Mouse (Mus musculus) cerebral cortex, adult 2 months (tissue): ENCODE results near the gene Sfxn5.

Experiments
- whole genome bisulfite sequencing: fragments of 180-500 bp; shearing (Covaris S2); methylation state at CpG from one replicate; pipeline ENCODE4 v1.1.7; 2018; 5-methylcytosine and 5-hydroxymethylcytosine counted together

The Sfxn5 gene

GRCm38 (mm10) chr6:85286283-85287047 lies 46.8 kb downstream of the Sfxn5 start:
- WGBS, result 47% methylated on average over 13 of the region's 13 CpGs

GRCm38 (mm10) chr6:85280871-85281270 lies 52.4 kb downstream of the Sfxn5 start:
- 49% methylated on average over 14 of the region's 14 CpGs for WGBS

- 43% methylated on average over 8 of the region's 8 CpGs for WGBS
Observed at GRCm38 (mm10) chr6:85276571-85276970, 56.7 kb downstream of the Sfxn5 start.

GRCm38 (mm10) chr6:85272436-85272835 lies 60.8 kb downstream of the Sfxn5 start:
- 85% methylated on average over 9 of the region's 9 CpGs for WGBS

- 26% methylated on average over 6 of the region's 6 CpGs for WGBS
Observed at GRCm38 (mm10) chr6:85266060-85266459, 67.2 kb downstream of the Sfxn5 start.

- WGBS, result 47% methylated on average over 15 of the region's 15 CpGs
Observed at GRCm38 (mm10) chr6:85264982-85265518, 68.2 kb downstream of the Sfxn5 start.

- 85% methylated on average over 4 of the region's 4 CpGs for WGBS
Observed at GRCm38 (mm10) chr6:85262865-85263515, 70.2 kb downstream of the Sfxn5 start.

GRCm38 (mm10) chr6:85259094-85259630 lies 74.1 kb downstream of the Sfxn5 start:
- WGBS, result 77% methylated on average over 12 of the region's 12 CpGs

- WGBS, result 85% methylated on average over 6 of the region's 6 CpGs
Observed at GRCm38 (mm10) chr6:85255578-85255977, 77.6 kb downstream of the Sfxn5 start.

GRCm38 (mm10) chr6:85253994-85254541 lies 79.2 kb downstream of the Sfxn5 start:
- WGBS, result 76% methylated on average over 7 of the region's 7 CpGs

GRCm38 (mm10) chr6:85253275-85253674 lies 79.9 kb downstream of the Sfxn5 start:
- WGBS, result 45% methylated on average over 3 of the region's 3 CpGs

- WGBS, result 72% methylated on average over 17 of the region's 17 CpGs
Observed at GRCm38 (mm10) chr6:85252251-85253058, 80.8 kb downstream of the Sfxn5 start.

- WGBS, result 64% methylated on average over 6 of the region's 6 CpGs
Observed at GRCm38 (mm10) chr6:85250811-85251241, 82.4 kb downstream of the Sfxn5 start.

- WGBS, result 79% methylated on average over 9 of the region's 9 CpGs
Observed at GRCm38 (mm10) chr6:85249821-85250220, 83.4 kb downstream of the Sfxn5 start.

- 46% methylated on average over 4 of the region's 4 CpGs for WGBS
Observed at GRCm38 (mm10) chr6:85239044-85239489, 94.2 kb downstream of the Sfxn5 start.

GRCm38 (mm10) chr6:85237595-85238337 lies 95.5 kb downstream of the Sfxn5 start:
- 38% methylated on average over 10 of the region's 10 CpGs for WGBS

- WGBS, result 45% methylated on average over 5 of the region's 5 CpGs
Observed at GRCm38 (mm10) chr6:85237001-85237400, 96.2 kb downstream of the Sfxn5 start.

GRCm38 (mm10) chr6:85234796-85235195 lies 98.4 kb downstream of the Sfxn5 start:
- WGBS, result 67% methylated on average over 5 of the region's 5 CpGs

- WGBS, result 50% methylated on average over 7 of the region's 7 CpGs
Observed at GRCm38 (mm10) chr6:85232836-85233623, 100.2 kb downstream of the Sfxn5 start.

GRCm38 (mm10) chr6:85232045-85232444 lies 101.2 kb downstream of the Sfxn5 start:
- 66% methylated on average over 4 of the region's 4 CpGs for WGBS
